Mouse (Mus musculus) liver, adult 2 months (tissue): Measurements from ENCODE around the gene Myo1f.

Experiments
- CTCF ChIP-seq: fragments of 200-500 bp; IDR thresholded peaks from 2 replicates; pipeline ENCODE4 v1.5.1; 2011; ENCODE audit warnings: low read depth, low read length, control low read depth
- POLR2A ChIP-seq: fragments of 200-500 bp; IDR thresholded peaks from 2 replicates; pipeline ENCODE4 v1.6.1; 2011; ENCODE audit warnings: low read length, control low read depth; ENCODE audit not compliant: insufficient read depth; ENCODE audit errors: extremely low read depth

GRCm38 (mm10) chr17:33508386-33508785 is 47.1 kb upstream of the Myo1f start:
- TF ChIP-seq CTCF (no peak), POLR2A (no peak)
